Mouse (Mus musculus) midbrain, embryonic 11.5 days (tissue): ENCODE measurements around the gene Pbx4. TPM values are rescaled to one million over a fixed set of nuclear protein-coding genes. Genes with fewer than 3 reads are reported as not detected.

Experiments used
- ATAC-seq: fragments of 200-750 bp; cut with Nextera tagmentation; 2 replicates; pipeline ENCODE4 v1.8.0; 2017; ENCODE audit warnings: moderate TSS enrichment, moderate library complexity; ENCODE audit not compliant: low FRiP score
- DNase-seq: peaks from one replicate; pipeline ENCODE4 v3.0.0; 2015; ENCODE audit warnings: low spot score; ENCODE audit errors: missing footprints
- H3K27ac ChIP-seq: fragments of 300-500 bp; sonication (generic); 2 replicates; pipeline ENCODE4 v1.5.1; 2014; ENCODE audit warnings: low read depth, low read length
- H3K27me3 ChIP-seq: fragments of 300-500 bp; sonication (generic); 2 replicates; pipeline ENCODE4 v1.6.1; 2014; ENCODE audit warnings: mild to moderate bottlenecking, low read length, moderate library complexity, mixed read lengths; ENCODE audit not compliant: control insufficient read depth, insufficient read depth
- H3K36me3 ChIP-seq: fragments of 300-500 bp; sonication (generic); 2 replicates; pipeline ENCODE4 v1.6.1; 2014; ENCODE audit warnings: mild to moderate bottlenecking, low read length, moderate library complexity, mixed read lengths; ENCODE audit not compliant: control insufficient read depth, insufficient read depth
- H3K4me1 ChIP-seq: fragments of 300-500 bp; sonication (generic); 2 replicates; pipeline ENCODE4 v1.6.1; 2014; ENCODE audit warnings: low read length; ENCODE audit not compliant: control insufficient read depth, insufficient read depth
- H3K4me2 ChIP-seq: fragments of 300-500 bp; sonication (generic); 2 replicates; pipeline ENCODE4 v1.6.1; 2014; ENCODE audit warnings: mild to moderate bottlenecking, moderate library complexity
- H3K4me3 ChIP-seq: fragments of 300-500 bp; sonication (generic); 2 replicates; pipeline ENCODE4 v1.5.1; 2014; ENCODE audit warnings: low read depth, low read length
- H3K9ac ChIP-seq: fragments of 300-500 bp; sonication (generic); 2 replicates; pipeline ENCODE4 v1.6.1; 2014; ENCODE audit warnings: low read length
- H3K9me3 ChIP-seq: fragments of 300-500 bp; sonication (generic); 2 replicates; pipeline ENCODE4 v1.6.1; 2016; ENCODE audit warnings: low read length; ENCODE audit not compliant: control insufficient read depth
- WGBS: fragments of 180-500 bp; shearing (Covaris S2); extraction: QIAGEN DNeasy Blood & Tissue Kit; methylation state at CpG from one replicate; pipeline ENCODE4 v1.1.7; 2014; 5-methylcytosine and 5-hydroxymethylcytosine counted together
- polyA plus RNA-seq: library from polyadenylated mRNA; unstranded; fragments of >200 nt; fragmentation: Nextera tagmentation; extraction: Ambion mirVana; gene quantifications from 2 replicates; pipeline ENCODE4 v1.2.1, GENCODE M21; 2014

Pbx4 gene
- 33.9 and 39.1 TPM in 2 replicates for polyA plus RNA-seq

GRCm38 (mm10) chr8:69832298-69832853 lies at the start of gene Pbx4:
Gene Pbx4 (plus strand): TSS chr8:69832491.
- DNase-seq, result peak; percentile 99
- Histone ChIP-seq H3K27ac (peak within 1 kb of the TSS; percentile 59), H3K9ac (peak within 1 kb of the TSS; percentile 64), H3K9me3 (no peaks in the 10 kb centered on the region), H3K36me3 (no peaks in the 10 kb centered on the region), H3K27me3 (no peaks in the 10 kb centered on the region), H3K4me2 (peak within 1 kb of the TSS; percentile 65), H3K4me1 (peaks cover 5% of the 10 kb centered on the region), H3K4me3 (peak within 1 kb of the TSS; percentile 54)
- ATAC-seq, result peak; percentile 98
- WGBS, result under 1% methylated on average over 38 of the region's 38 CpGs

- no peak overlapping the region for H3K4me3 ChIP-seq
- WGBS, result 87% methylated on average over 5 of the region's 5 CpGs
- no peaks in the 10 kb centered on the region for H3K27me3 ChIP-seq
- peaks cover 2% of the 10 kb centered on the region for H3K36me3 ChIP-seq
- ATAC-seq, result no peak
- H3K9me3 ChIP-seq, result no peaks in the 10 kb centered on the region
- DNase-seq, result peak; percentile 49
- no peak overlapping the region for H3K4me2 ChIP-seq
- no peak overlapping the region for H3K9ac ChIP-seq
- peaks cover 12% of the 10 kb centered on the region for H3K4me1 ChIP-seq
- no peak overlapping the region for H3K27ac ChIP-seq
Measured at GRCm38 (mm10) chr8:69789105-69789504, 43.2 kb upstream of the Pbx4 start.

GRCm38 (mm10) chr8:69789731-69790130 lies 42.6 kb upstream of the Pbx4 start:
- H3K27me3 ChIP-seq, result no peaks in the 10 kb centered on the region
- no peak overlapping the region for H3K4me3 ChIP-seq
- peaks cover 5% of the 10 kb centered on the region for H3K36me3 ChIP-seq
- H3K9ac ChIP-seq, result no peak overlapping the region
- H3K9me3 ChIP-seq, result no peaks in the 10 kb centered on the region
- peaks cover 12% of the 10 kb centered on the region for H3K4me1 ChIP-seq
- H3K4me2 ChIP-seq, result no peak overlapping the region
- no peak overlapping the region for H3K27ac ChIP-seq
- WGBS, result 73% methylated on average over 5 of the region's 5 CpGs
- DNase-seq (no peak), ATAC-seq (no peak)

GRCm38 (mm10) chr8:69790364-69790763 lies 41.9 kb upstream of the Pbx4 start:
- Histone ChIP-seq H3K4me1 (peaks cover 12% of the 10 kb centered on the region), H3K4me2 (peak overlapping the region; percentile 83), H3K4me3 (peak overlapping the region; percentile 100), H3K27me3 (no peaks in the 10 kb centered on the region), H3K27ac (no peak overlapping the region), H3K9me3 (no peaks in the 10 kb centered on the region), H3K9ac (peak overlapping the region; percentile 95), H3K36me3 (peaks cover 9% of the 10 kb centered on the region)
- 41% methylated on average over 11 of the region's 11 CpGs for WGBS
- ATAC-seq (no peak), DNase-seq (peak; percentile 83)

- under 1% methylated on average over 38 of the region's 38 CpGs for WGBS
- DNase-seq (peak; percentile 99), ATAC-seq (peak; percentile 96)
- peaks cover 9% of the 10 kb centered on the region for H3K36me3 ChIP-seq
- H3K9ac ChIP-seq, result peak within 1 kb of the TSS; percentile 95
- no peaks in the 10 kb centered on the region for H3K27me3 ChIP-seq
- H3K4me3 ChIP-seq, result peak within 1 kb of the TSS; percentile 100
- H3K9me3 ChIP-seq, result no peaks in the 10 kb centered on the region
- H3K27ac ChIP-seq, result peak within 1 kb of the TSS; percentile 51
- peak within 1 kb of the TSS; percentile 83 for H3K4me2 ChIP-seq
- H3K4me1 ChIP-seq, result peaks cover 12% of the 10 kb centered on the region
Measured at GRCm38 (mm10) chr8:69790773-69791367, 41.4 kb upstream of the Pbx4 start, which contains the start of the genes Atp13a1 and Zfp866. Gene Atp13a1 (plus strand): TSS chr8:69791163. Gene Zfp866 (minus strand): TSS chr8:69791178.

- DNase-seq (peak; percentile 90), ATAC-seq (peak; percentile 78)
- WGBS, result 0% methylated on average over 39 of the region's 48 CpGs
- Histone ChIP-seq H3K27ac (peak overlapping the region; percentile 51), H3K4me3 (peak overlapping the region; percentile 100), H3K9me3 (no peaks in the 10 kb centered on the region), H3K4me2 (peak overlapping the region; percentile 83), H3K4me1 (peaks cover 12% of the 10 kb centered on the region), H3K36me3 (peaks cover 13% of the 10 kb centered on the region), H3K9ac (peak overlapping the region; percentile 95), H3K27me3 (no peaks in the 10 kb centered on the region)
Measured at GRCm38 (mm10) chr8:69791415-69792068, 40.7 kb upstream of the Pbx4 start.

- H3K9me3 ChIP-seq, result no peaks in the 10 kb centered on the region
- ATAC-seq (no peak), DNase-seq (no peak)
- 88% methylated on average over 4 of the region's 4 CpGs for WGBS
- H3K27me3 ChIP-seq, result no peaks in the 10 kb centered on the region
- no peak overlapping the region for H3K4me3 ChIP-seq
- peaks cover 12% of the 10 kb centered on the region for H3K4me1 ChIP-seq
- no peak overlapping the region for H3K4me2 ChIP-seq
- no peak overlapping the region for H3K27ac ChIP-seq
- no peak overlapping the region for H3K9ac ChIP-seq
- peaks cover 30% of the 10 kb centered on the region for H3K36me3 ChIP-seq
Measured at GRCm38 (mm10) chr8:69793666-69794065, 38.6 kb upstream of the Pbx4 start.

GRCm38 (mm10) chr8:69794096-69794495 lies 38.2 kb upstream of the Pbx4 start:
- H3K4me2 ChIP-seq, result no peak overlapping the region
- DNase-seq (no peak), ATAC-seq (no peak)
- H3K9ac ChIP-seq, result no peak overlapping the region
- H3K27me3 ChIP-seq, result no peaks in the 10 kb centered on the region
- WGBS, result 96% methylated on average over 3 of the region's 3 CpGs
- H3K36me3 ChIP-seq, result peaks cover 34% of the 10 kb centered on the region
- no peak overlapping the region for H3K27ac ChIP-seq
- H3K9me3 ChIP-seq, result no peaks in the 10 kb centered on the region
- peaks cover 12% of the 10 kb centered on the region for H3K4me1 ChIP-seq
- no peak overlapping the region for H3K4me3 ChIP-seq

GRCm38 (mm10) chr8:69794901-69795300 lies 37.4 kb upstream of the Pbx4 start:
- no peak overlapping the region for H3K4me3 ChIP-seq
- peaks cover 41% of the 10 kb centered on the region for H3K36me3 ChIP-seq
- ATAC-seq (no peak), DNase-seq (peak; percentile 51)
- H3K9ac ChIP-seq, result no peak overlapping the region
- H3K4me1 ChIP-seq, result peaks cover 12% of the 10 kb centered on the region
- no peaks in the 10 kb centered on the region for H3K9me3 ChIP-seq
- H3K27ac ChIP-seq, result no peak overlapping the region
- WGBS, result 98% methylated on average over 6 of the region's 6 CpGs
- no peaks in the 10 kb centered on the region for H3K27me3 ChIP-seq
- H3K4me2 ChIP-seq, result no peak overlapping the region
